Mouse (Mus musculus): ENCODE results near the gene Jagn1. TPM values are rescaled to one million over a fixed set of nuclear protein-coding genes. Genes with fewer than 3 reads are reported as not detected.
A peak's percentile ranks its signal among the peaks of the same experiment; 100 is the strongest.

Gene Jagn1
- polyA plus RNA-seq, 1 experiment from 2014 or later, result 76.4 TPM

GRCm38 (mm10) chr6:113434691-113435090, 7.7 kb upstream of the Jagn1 start:
- H3K9me3 ChIP-seq (ENCODE audit: low read depth, low read length), result no peaks in the 10 kb centered on the region
- ATAC-seq (ENCODE audit: insufficient read depth) (no peak), DNase-seq (no peak)
- no peaks in the 10 kb centered on the region for H3K4me1 ChIP-seq (ENCODE audit: insufficient read depth)
- H3K36me3 ChIP-seq (ENCODE audit: insufficient read depth), result no peaks in the 10 kb centered on the region
- H3K27me3 ChIP-seq (ENCODE audit: insufficient read depth, low read length), result no peaks in the 10 kb centered on the region
- no peak overlapping the region for H3K4me2 ChIP-seq
- no peak for TF ChIP-seq CTCF (IDR thresholded peaks at IDR 0.05; ENCODE audit: low read depth)
- H3K9ac ChIP-seq, result no peak overlapping the region
- no peak overlapping the region for H3K27ac ChIP-seq (ENCODE audit: low read depth)
- WGBS, result 69% methylated on average over 7 of the region's 7 CpGs
- H3K4me3 ChIP-seq (ENCODE audit: low read depth, low read length), result no peak overlapping the region

DNA sequence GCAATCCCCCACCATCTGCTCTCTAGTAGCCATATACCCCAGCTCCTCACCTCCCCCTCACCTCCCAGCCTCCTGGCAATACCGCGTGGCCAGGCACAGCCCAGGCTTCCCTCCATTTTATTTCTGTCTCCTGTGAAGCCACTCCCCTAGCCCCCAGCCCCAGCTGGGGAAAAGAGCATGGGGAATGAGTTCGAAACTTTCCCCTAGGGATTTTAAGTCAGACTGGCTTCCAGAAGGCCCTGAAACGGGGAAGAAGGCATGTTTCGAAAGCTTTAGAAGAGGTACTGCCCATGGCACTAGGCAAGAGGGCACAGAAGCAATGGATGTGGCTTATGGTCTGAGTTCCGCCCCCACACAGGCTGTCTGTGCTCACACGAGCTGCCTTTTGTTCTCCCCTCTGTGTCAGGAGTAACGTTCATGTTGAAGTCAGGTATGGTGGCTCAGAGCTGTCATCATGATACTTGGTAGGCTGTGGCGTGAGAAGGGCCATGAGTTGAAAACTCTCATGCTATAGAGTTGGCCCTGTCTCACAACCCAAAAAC, 6.6 kb upstream of the Jagn1 start, which contains the start of gene Cidec:
Gene Cidec (minus strand): TSS at position 97 of the 542 bp plus-strand sequence.
- DNase-seq, result no peak
- no peak within 1 kb of the TSS for H3K4me2 ChIP-seq
- no peaks in the 10 kb centered on the region for H3K4me1 ChIP-seq (ENCODE audit: insufficient read depth)
- no peaks in the 10 kb centered on the region for H3K36me3 ChIP-seq (ENCODE audit: insufficient read depth)
- WGBS, result 77% methylated on average over 9 of the region's 9 CpGs
- no peak within 1 kb of the TSS for H3K27ac ChIP-seq (ENCODE audit: low read depth)
- H3K4me3 ChIP-seq (ENCODE audit: low read depth, low read length), result no peak within 1 kb of the TSS
- no peaks in the 10 kb centered on the region for H3K9me3 ChIP-seq (ENCODE audit: low read depth, low read length)
- H3K9ac ChIP-seq, result no peak within 1 kb of the TSS
- H3K27me3 ChIP-seq (ENCODE audit: insufficient read depth, low read length), result no peaks in the 10 kb centered on the region
- no peak for ATAC-seq (ENCODE audit: insufficient read depth)
- no peak for TF ChIP-seq CTCF (IDR thresholded peaks at IDR 0.05; ENCODE audit: low read depth)

GRCm38 (mm10) chr6:113437135-113437534, 5.2 kb upstream of the Jagn1 start:
- DNase-seq, result no peak
- H3K27ac ChIP-seq (ENCODE audit: low read depth), result no peak overlapping the region
- TF ChIP-seq CTCF (IDR thresholded peaks at IDR 0.05; ENCODE audit: low read depth), result no peak
- H3K4me3 ChIP-seq (ENCODE audit: low read depth, low read length), result no peak overlapping the region
- H3K36me3 ChIP-seq (ENCODE audit: insufficient read depth), result no peaks in the 10 kb centered on the region
- H3K27me3 ChIP-seq (ENCODE audit: insufficient read depth, low read length), result no peaks in the 10 kb centered on the region
- no peak for ATAC-seq (ENCODE audit: insufficient read depth)
- H3K4me1 ChIP-seq (ENCODE audit: insufficient read depth), result no peaks in the 10 kb centered on the region; the same call in 1 of the 2 replicates
- no peak overlapping the region for H3K9ac ChIP-seq
- no peak overlapping the region for H3K4me2 ChIP-seq
- WGBS, result 66% methylated on average over 12 of the region's 12 CpGs
- no peaks in the 10 kb centered on the region for H3K9me3 ChIP-seq (ENCODE audit: low read depth, low read length)

DNA sequence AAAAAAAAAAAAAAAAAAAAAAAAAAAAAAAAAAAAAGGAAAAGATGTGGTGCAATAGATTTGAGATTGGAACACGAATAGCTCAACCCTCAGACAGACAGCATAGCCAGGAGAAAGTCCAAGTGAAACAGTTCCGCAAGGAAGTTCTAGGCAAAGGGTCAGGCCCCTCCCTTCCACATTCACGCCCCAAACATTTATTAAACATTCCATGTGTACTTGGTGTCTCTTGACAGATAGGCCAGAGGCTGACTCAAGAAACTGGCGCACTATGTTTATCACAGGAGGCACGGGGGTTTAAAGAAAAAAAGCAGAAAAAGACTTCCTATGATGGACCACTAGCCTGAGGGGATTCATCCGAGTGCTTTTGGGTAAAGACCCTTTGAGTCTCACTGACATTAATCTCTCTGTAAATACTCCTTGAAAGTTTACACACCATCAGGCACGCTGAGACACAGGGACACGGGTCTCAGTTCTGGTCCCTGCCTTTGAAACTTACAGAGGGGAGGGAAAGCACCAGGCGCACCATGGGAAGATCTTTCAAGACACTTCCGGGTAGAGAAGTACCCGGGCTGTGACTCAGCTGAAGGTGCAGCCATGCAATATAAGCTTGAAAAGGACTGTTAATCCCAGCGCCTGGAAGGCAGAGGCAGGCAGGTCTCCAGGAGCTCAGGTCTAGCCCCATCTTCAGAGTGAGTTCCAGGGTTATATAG, 3.5 kb upstream of the Jagn1 start:
- Histone ChIP-seq H3K4me3 (ENCODE audit: low read depth, low read length) (no peak overlapping the region), H3K9ac (no peak overlapping the region), H3K27me3 (ENCODE audit: insufficient read depth, low read length) (no peaks in the 10 kb centered on the region), H3K4me1 (ENCODE audit: insufficient read depth) (peaks cover 8% of the 10 kb centered on the region), H3K36me3 (ENCODE audit: insufficient read depth) (no peaks in the 10 kb centered on the region), H3K4me2 (no peak overlapping the region), H3K27ac (ENCODE audit: low read depth) (no peak overlapping the region), H3K9me3 (ENCODE audit: low read depth, low read length) (no peaks in the 10 kb centered on the region)
- ATAC-seq (ENCODE audit: insufficient read depth), result no peak
- no peak for DNase-seq
- TF ChIP-seq CTCF (IDR thresholded peaks at IDR 0.05; ENCODE audit: low read depth), result no peak
- WGBS, result 44% methylated on average over 12 of the region's 12 CpGs

- TF ChIP-seq CTCF (IDR thresholded peaks at IDR 0.05; ENCODE audit: low read depth), result no peak
- Histone ChIP-seq H3K9ac (no peak overlapping the region), H3K27ac (ENCODE audit: low read depth) (no peak overlapping the region), H3K27me3 (ENCODE audit: insufficient read depth, low read length) (no peaks in the 10 kb centered on the region), H3K4me2 (no peak overlapping the region), H3K4me1 (ENCODE audit: insufficient read depth) (peaks cover 8% of the 10 kb centered on the region), H3K4me3 (ENCODE audit: low read depth, low read length) (no peak overlapping the region), H3K9me3 (ENCODE audit: low read depth, low read length) (no peaks in the 10 kb centered on the region), H3K36me3 (ENCODE audit: insufficient read depth) (0 out of 2 replicates have a peak, but pooled peaks cover 4% of the 10 kb centered on the region)
- no peak for DNase-seq
- 78% methylated on average over 3 of the region's 3 CpGs for WGBS
- ATAC-seq (ENCODE audit: insufficient read depth), result no peak
These were observed 1.7 kb upstream of the Jagn1 start for GRCm38 (mm10) chr6:113440686-113441085.

- no peak overlapping the region for H3K4me2 ChIP-seq
- H3K36me3 ChIP-seq (ENCODE audit: insufficient read depth), result 0 out of 2 replicates have a peak, but pooled peaks cover 4% of the 10 kb centered on the region
- H3K4me1 ChIP-seq (ENCODE audit: insufficient read depth), result peaks cover 8% of the 10 kb centered on the region
- no peak overlapping the region for H3K9ac ChIP-seq
- H3K9me3 ChIP-seq (ENCODE audit: low read depth, low read length), result no peaks in the 10 kb centered on the region
- H3K4me3 ChIP-seq (ENCODE audit: low read depth, low read length), result no peak overlapping the region
- 54% methylated on average over 7 of the region's 7 CpGs for WGBS
- DNase-seq (peak; percentile 91), ATAC-seq (ENCODE audit: insufficient read depth) (peak; percentile 23; the same call in 1 of the 2 replicates)
- no peaks in the 10 kb centered on the region for H3K27me3 ChIP-seq (ENCODE audit: insufficient read depth, low read length)
- peak; percentile 83 for TF ChIP-seq CTCF (IDR thresholded peaks at IDR 0.05; ENCODE audit: low read depth)
- no peak overlapping the region for H3K27ac ChIP-seq (ENCODE audit: low read depth)
These were observed 1.2 kb upstream of the Jagn1 start for GRCm38 (mm10) chr6:113441147-113441680.

- no peak for DNase-seq
- peak overlapping the region; percentile 83 for H3K4me2 ChIP-seq
- H3K9ac ChIP-seq, result peak overlapping the region; percentile 90
- H3K27me3 ChIP-seq (ENCODE audit: insufficient read depth, low read length), result no peaks in the 10 kb centered on the region
- no peak for TF ChIP-seq CTCF (IDR thresholded peaks at IDR 0.05; ENCODE audit: low read depth)
- peak; percentile 23; the same call in 1 of the 2 replicates for ATAC-seq (ENCODE audit: insufficient read depth)
- H3K36me3 ChIP-seq (ENCODE audit: insufficient read depth), result peaks cover 11% of the 10 kb centered on the region
- H3K9me3 ChIP-seq (ENCODE audit: low read depth, low read length), result no peaks in the 10 kb centered on the region
- peak overlapping the region; percentile 99 for H3K4me3 ChIP-seq (ENCODE audit: low read depth, low read length)
- peaks cover 8% of the 10 kb centered on the region for H3K4me1 ChIP-seq (ENCODE audit: insufficient read depth)
- WGBS, result 36% methylated on average over 9 of the region's 9 CpGs
- peak overlapping the region; percentile 43; the same call in 1 of the 2 replicates for H3K27ac ChIP-seq (ENCODE audit: low read depth)
These were observed 305 bp upstream of the Jagn1 start for GRCm38 (mm10) chr6:113442087-113442441.

Data from lung, embryonic 14.5 days (tissue).